ENCODE assay signal across 28 mouse cellular contexts in genomic region chr19:59577886-59578285, GRCm38 (mm10).
DNase-seq lines count a peak whose midpoint lies in the region; ATAC-seq lines count a peak whose summit lies in the region.
"Had no signal": no experiment of that assay in that cellular context is flagged by ENCODE, and none has a peak within 500 bp of the region (broad histone marks: within the 10 kb centered on the region; RNA-seq: fewer than 3 reads in every experiment).

No protein-coding gene starts in this region.

- no peaks in the 10 kb centered on the region for H3K27me3 ChIP-seq in intestine, embryonic 14.5 days (replicated peaks; ENCODE audit: control insufficient read depth, insufficient read depth, low read length)
- no peaks in the 10 kb centered on the region for H3K27me3 ChIP-seq in intestine, embryonic 16.5 days (replicated peaks; ENCODE audit: control insufficient read depth, insufficient read depth, low read length)
- H3K27me3 ChIP-seq: CH12.LX; embryonic facial prominence, embryonic 13.5 days; forebrain, embryonic 15.5 days; heart, embryonic 15.5 days; hindbrain, embryonic 15.5 days had no signal

- DNase-seq in heart, adult 11 months = peak; percentile 37
- DNase-seq in heart, postnatal 36 days = no peak
- DNase-seq in intestine, embryonic 14.5 days (ENCODE audit: low spot score) = peak; percentile 7
- peak; percentile 5 for DNase-seq in testis, postnatal 10 days (ENCODE audit: low spot score)
- DNase-seq in testis, postnatal 14 days (ENCODE audit: low spot score) = no peak
- DNase-seq in ovary, postnatal 14 days (ENCODE audit: low spot score) = no peak
- DNase-seq: adrenal gland, postnatal 10 days; adrenal gland, postnatal 36 days; B cell, adult 2 months; cerebellum, adult 18-20 months; cerebellum, adult 9-11 months; cerebellum, postnatal 36 days; embryo, embryonic 11 days; gastrocnemius, postnatal 25 days; heart, postnatal 10 days; heart, postnatal 4 days had no signal

- ATAC-seq in intestine, embryonic 14.5 days (replicated peaks; ENCODE audit: low FRiP score, low TSS enrichment, low read depth) = no peak
- no peak for ATAC-seq in intestine, embryonic 16.5 days
- ATAC-seq: forebrain, embryonic 15.5 days; Patski had no signal

- H3K4me3 ChIP-seq in intestine, embryonic 14.5 days (ENCODE audit: low read depth, low read length) = no peak overlapping the region
- H3K4me3 ChIP-seq in intestine, embryonic 16.5 days (ENCODE audit: low read length) = no peak overlapping the region
- H3K4me3 ChIP-seq: embryonic facial prominence, embryonic 10.5 days; embryonic facial prominence, embryonic 13.5 days; erythroblast, embryonic 14.5 days; forebrain, embryonic 12.5 days; forebrain, embryonic 15.5 days; heart, embryonic 12.5 days; heart, embryonic 15.5 days; hindbrain, embryonic 15.5 days had no signal

- intact Hi-C loops in heart, postnatal 36 days (cut with DNase I) = no loop called here

- no peak overlapping the region for H3K27ac ChIP-seq in intestine, embryonic 14.5 days (ENCODE audit: low read depth)
- H3K27ac ChIP-seq in intestine, embryonic 16.5 days (ENCODE audit: low read length) = no peak overlapping the region
- H3K27ac ChIP-seq: embryonic facial prominence, embryonic 10.5 days; embryonic facial prominence, embryonic 13.5 days; forebrain, embryonic 12.5 days; forebrain, embryonic 15.5 days; heart, embryonic 15.5 days; hindbrain, embryonic 15.5 days had no signal

- H3K4me2 ChIP-seq in intestine, embryonic 14.5 days (ENCODE audit: low read length) = no peak overlapping the region
- no peak overlapping the region for H3K4me2 ChIP-seq in intestine, embryonic 16.5 days (ENCODE audit: low read depth, low read length)
- H3K4me2 ChIP-seq: embryonic facial prominence, embryonic 13.5 days; forebrain, embryonic 12.5 days; forebrain, embryonic 15.5 days; heart, embryonic 12.5 days; heart, embryonic 15.5 days; hindbrain, embryonic 15.5 days had no signal

- no peaks in the 10 kb centered on the region for H3K9me3 ChIP-seq in intestine, embryonic 14.5 days (ENCODE audit: control insufficient read depth, low read length)
- H3K9me3 ChIP-seq in intestine, embryonic 16.5 days (ENCODE audit: control insufficient read depth, low read length) = no peaks in the 10 kb centered on the region
- H3K9me3 ChIP-seq: embryonic facial prominence, embryonic 10.5 days; embryonic facial prominence, embryonic 13.5 days; forebrain, embryonic 12.5 days; forebrain, embryonic 15.5 days; G1E; heart, embryonic 12.5 days; heart, embryonic 15.5 days; hindbrain, embryonic 15.5 days had no signal

- no peak overlapping the region for H3K9ac ChIP-seq in intestine, embryonic 14.5 days (ENCODE audit: low read length)
- H3K9ac ChIP-seq in intestine, embryonic 16.5 days (ENCODE audit: low read depth, low read length) = no peak overlapping the region
- H3K9ac ChIP-seq: embryonic facial prominence, embryonic 13.5 days; forebrain, embryonic 12.5 days; forebrain, embryonic 15.5 days; heart, embryonic 12.5 days; heart, embryonic 15.5 days; hindbrain, embryonic 15.5 days had no signal

- no peaks in the 10 kb centered on the region for H3K4me1 ChIP-seq in intestine, embryonic 14.5 days (replicated peaks; ENCODE audit: control insufficient read depth, insufficient read depth, low read length)
- H3K4me1 ChIP-seq in intestine, embryonic 16.5 days (ENCODE audit: control insufficient read depth, insufficient read depth, low read length) = no peaks in the 10 kb centered on the region
- H3K4me1 ChIP-seq: embryonic facial prominence, embryonic 10.5 days; forebrain, embryonic 12.5 days; forebrain, embryonic 15.5 days; heart, embryonic 12.5 days; heart, embryonic 15.5 days; hindbrain, embryonic 15.5 days had no signal

- 76% methylated on average over 9 of the region's 9 CpGs for WGBS in intestine, embryonic 14.5 days
- 73% methylated on average over 9 of the region's 9 CpGs for WGBS in intestine, embryonic 16.5 days

- no peaks in the 10 kb centered on the region for H3K36me3 ChIP-seq in intestine, embryonic 14.5 days (ENCODE audit: control insufficient read depth, insufficient read depth, low read length)
- H3K36me3 ChIP-seq in intestine, embryonic 16.5 days (ENCODE audit: control insufficient read depth, insufficient read depth, low read length) = no peaks in the 10 kb centered on the region
- H3K36me3 ChIP-seq: embryonic facial prominence, embryonic 10.5 days; embryonic facial prominence, embryonic 13.5 days; forebrain, embryonic 12.5 days; forebrain, embryonic 15.5 days; G1E; heart, embryonic 12.5 days; heart, embryonic 15.5 days; hindbrain, embryonic 15.5 days had no signal

Comparison
In these comparisons a context has a peak if more than half of its experiments do, and no peak if none do; other contexts are left out.
1. DNase-seq: peak in heart, adult 11 months (single experiment), intestine, embryonic 14.5 days (single experiment) and testis, postnatal 10 days (single experiment); none in heart, postnatal 36 days (0 of 2), testis, postnatal 14 days (single experiment) and ovary, postnatal 14 days (single experiment).